Mouse (Mus musculus) thymus, postnatal 0 days (tissue): ENCODE data around the gene Acaca. TPM values are rescaled to one million over a fixed set of nuclear protein-coding genes. Genes with fewer than 3 reads are reported as not detected.
"Not testable (repeated sequence)": the region's sequence is repeated elsewhere in the genome, so short reads cannot be mapped to it uniquely, and the experiment has no call there.

ENCODE experiments used
- DNase-seq: peaks from one replicate; pipeline ENCODE4 v3.0.0-alpha.2; 2015; ENCODE audit warnings: low spot score
- polyA plus RNA-seq: library from polyadenylated mRNA; unstranded; fragments of >200 nt; fragmentation: Nextera tagmentation; extraction: Ambion mirVana; gene quantifications from 2 replicates; pipeline ENCODE4 v1.2.1, GENCODE M21; 2015

Acaca gene
- polyA plus RNA-seq, 1 experiment from 2014 or later: 4.5 TPM

DNA sequence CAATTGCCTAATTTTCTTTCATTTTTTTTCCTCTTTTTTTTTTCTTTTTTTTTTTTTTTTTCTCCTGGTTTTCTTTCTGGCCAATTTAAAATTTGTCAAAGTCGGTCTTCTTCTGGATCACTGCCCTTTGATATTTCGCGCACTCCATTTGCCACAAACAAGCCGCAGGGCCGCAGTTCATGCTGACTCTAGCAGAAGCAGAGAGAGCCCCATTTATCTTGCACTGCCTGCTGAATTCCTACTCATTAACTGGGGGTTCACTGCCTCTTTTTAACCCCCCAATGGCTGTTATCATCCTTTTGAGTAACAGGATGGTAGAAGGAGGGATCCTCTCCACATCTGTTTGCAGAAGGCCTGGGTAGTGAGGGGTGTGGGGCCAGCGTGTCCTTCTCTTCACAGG lies 254.4 kb downstream of the Acaca start:
- DNase-seq: no peak

DNA sequence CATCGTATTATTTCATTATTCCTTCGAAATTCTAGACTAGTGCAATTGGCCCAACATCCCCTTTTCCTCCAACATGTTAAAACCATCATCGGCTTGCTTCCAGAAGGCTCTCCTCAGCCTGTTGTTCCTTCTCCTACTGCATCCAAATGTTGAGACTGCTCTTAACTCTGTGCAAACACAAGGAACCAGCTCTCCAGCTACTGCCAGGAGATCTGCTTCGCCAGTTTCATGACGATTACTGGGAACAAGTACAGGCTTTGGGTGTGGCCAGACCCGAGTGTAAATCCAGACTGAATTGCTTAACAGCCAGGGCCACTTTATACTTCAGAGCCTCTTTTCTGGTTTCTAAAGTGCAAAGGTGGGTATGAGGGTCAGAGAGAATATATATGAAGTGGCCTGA lies 259.9 kb downstream of the Acaca start:
- no peak for DNase-seq

DNA sequence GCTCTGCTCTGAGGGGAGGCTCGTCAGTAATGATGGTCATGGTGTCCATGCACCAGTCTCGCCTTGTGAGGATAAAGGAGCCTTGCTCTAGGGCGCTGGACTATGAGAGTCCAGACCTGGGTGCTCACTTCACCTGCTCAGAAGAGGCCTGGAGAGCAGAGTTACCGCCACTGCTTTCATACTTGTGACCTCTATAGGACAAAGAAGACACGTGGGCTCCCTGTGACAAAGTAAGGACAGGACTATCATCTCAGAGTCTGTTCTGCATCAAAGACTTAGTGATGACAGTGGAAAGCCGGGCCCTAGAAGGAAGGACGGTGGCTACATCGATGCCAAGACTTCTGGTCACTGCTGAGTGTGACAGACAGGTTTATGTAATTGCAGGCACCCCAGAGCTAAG lies 261.7 kb downstream of the Acaca start:
- no peak for DNase-seq

DNA sequence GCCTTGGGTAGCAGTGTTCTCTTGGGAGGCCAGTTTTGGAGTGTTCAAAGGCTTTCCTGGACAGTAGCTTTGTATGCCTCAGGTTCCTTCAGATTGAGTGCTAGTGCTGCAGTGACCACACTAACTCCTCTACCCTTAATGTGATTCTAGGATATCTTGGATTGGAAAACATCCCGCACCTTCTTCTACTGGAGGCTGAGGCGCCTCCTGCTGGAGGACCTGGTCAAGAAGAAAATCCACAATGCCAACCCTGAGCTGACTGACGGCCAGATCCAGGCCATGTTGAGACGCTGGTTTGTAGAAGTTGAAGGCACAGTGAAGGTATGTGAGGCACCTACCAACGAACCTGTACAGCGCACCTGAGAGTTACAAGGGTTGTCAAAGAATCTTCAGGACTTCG lies 262.6 kb downstream of the Acaca start:
- DNase-seq: not testable (repeated sequence)

DNA sequence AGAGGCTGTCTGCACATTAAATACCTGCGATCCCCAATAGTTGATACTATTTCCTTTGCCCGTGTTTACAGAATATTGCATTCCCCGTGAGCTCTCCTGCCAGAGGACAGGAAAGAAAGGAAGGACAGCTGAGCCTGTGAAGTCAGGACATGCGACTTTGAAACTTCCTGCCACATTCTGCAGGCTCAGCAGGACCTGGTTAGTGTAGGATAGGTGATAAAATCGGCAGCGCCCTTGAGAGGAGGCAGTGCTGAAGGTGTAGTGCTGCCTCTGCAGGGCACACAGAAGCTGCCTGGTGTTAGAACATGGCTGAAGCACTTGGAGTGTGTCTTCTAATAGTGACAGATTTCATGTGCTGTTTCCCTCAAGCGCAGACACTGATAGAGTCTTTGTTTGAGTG lies 264.1 kb downstream of the Acaca start:
- DNase-seq: no peak

DNA sequence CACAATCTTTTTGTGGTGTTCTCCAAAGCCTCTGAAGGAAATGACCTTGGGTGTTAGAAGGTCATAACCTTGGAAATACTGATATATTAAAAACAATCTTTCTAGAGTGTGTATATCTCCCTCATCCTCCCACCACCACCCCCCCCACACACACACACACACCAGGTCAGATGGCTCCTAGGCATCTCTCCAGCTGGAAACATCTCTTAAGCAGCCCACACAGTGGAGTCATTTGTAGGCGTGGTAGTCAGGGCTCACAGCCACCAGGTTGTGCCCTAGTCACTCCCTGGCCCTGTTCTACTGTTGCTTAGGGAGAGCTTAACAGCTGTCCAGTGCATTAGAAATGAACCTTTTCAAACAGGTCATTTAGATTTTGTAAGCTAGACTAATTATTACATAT lies 265.5 kb downstream of the Acaca start:
- no peak for DNase-seq

DNA sequence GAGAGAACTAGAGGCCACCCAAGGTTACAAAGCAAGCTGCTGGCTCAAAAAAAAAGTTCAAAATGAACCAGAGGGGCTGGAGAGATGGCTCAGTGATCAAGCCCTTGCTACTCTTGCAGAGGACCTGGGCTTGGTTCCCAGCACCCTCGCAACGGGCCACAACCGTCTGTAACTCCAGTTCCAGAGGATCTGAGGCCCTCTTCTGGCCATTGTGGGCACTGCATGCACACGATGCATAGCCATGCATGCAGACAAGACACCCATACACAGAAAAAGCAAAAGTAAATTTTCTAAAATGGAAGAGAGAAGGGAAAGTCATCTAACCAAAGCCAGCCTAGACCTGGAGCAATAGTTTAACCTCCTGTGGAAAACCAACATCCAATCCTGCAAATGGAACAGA lies 277.3 kb downstream of the Acaca start:
- no peak for DNase-seq

DNA sequence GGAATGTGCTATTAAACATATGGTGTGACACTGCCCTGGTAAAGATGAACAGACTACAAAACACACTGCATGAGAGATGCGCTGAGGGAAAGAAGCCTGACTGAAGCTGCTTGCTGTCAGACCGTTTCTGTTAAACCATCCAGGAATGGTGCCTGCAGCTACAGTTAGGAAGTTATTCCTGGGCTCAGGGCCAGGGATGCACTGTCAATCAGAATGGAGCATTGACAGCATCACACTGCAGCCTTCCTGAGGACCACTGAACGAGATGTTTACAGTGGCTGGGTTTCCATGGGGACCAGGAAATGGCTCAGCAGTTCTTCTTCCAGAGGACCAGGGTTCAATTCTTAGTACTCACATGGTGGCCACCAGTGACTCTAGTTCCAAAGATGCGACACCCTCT lies 280.9 kb downstream of the Acaca start:
- DNase-seq: no peak

DNA sequence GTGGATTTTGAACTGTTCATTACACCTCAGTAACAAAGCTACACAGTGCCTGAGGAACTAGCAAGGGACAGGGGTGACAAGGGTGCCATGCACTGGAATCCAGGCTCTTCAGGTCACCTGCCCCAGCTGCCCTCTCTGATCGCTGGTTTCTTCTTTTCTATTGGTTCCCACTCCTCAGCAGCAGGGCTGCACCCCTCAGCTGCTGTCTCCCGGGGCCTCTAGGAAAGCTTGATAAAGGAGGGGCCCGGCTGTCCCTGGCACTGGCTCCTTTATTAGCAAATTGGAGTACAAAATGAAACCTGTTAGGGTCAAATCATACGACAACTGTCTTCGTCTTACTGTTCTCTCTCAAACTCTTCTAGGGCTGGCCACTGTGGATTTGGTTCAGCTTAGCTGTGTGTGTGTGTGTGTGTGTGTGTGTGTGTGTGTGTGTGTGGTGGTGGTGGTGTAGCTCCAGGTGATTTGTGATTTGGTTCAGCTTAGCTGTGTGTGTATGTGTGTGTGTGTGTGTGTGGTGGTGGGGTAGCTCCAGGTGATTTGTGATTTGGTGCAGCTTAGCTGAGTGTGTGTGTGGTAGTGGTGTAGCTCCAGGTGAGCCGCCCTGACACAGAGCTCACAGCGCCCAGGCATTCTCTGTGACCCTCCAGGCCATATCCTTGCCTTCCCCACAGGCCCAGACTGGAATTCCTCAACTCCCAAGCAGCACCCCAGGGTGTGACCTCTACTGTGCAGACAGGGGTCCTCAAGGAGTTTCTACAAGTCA lies 281.6 kb downstream of the Acaca start:
- DNase-seq: no peak

DNA sequence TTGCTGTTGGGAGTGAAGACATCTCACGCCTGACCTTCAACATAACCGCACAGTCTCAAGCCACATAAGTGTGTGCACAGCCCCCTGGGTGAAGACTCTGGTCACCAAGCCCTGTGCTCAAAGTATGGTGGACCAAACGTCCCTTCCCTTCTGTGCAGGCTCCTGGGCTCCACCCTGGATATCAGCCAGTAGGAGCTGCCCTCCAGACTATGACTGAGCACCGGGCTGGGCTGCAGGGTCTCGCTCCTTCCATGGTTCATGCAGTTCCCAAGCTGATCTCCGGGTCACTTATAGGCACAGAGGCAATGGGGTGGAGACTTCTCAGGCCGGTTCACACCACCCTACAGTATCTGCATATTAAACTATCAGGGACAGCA lies 282.2 kb downstream of the Acaca start:
- DNase-seq: no peak

DNA sequence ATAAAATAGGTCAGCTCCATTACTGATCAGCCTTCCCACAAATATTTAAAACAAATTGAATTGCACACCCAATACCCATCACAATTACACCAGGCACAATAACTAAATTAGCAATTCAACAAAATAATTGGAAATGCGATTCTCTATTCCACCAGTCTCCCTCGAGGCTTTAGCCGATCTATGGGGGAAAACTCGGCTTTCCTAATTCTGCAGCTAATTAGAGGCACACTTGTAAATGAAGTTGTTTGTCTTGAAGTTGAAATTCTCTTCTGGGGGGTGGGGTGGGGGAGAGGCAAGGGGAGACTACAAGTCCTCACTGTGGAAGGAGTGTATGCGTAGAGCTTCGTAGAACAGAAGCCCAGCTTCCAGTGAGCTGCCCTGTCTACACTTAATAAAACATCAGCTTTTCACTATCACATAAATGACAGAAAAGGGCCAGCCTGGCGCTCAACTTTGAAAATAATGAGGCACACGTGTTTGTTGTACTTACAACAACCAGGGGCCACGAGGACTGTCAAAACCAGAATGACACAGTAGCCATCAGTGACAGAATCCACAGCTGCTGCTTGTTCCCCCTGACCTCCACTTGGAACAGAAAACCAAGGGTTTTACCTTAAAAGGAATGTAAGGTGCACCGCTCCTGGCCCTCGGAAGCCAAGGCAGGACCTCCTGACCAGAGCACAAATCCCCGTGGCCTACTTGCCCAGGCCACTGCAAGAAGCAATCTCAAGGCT lies 282.9 kb downstream of the Acaca start:
- DNase-seq: no peak

DNA sequence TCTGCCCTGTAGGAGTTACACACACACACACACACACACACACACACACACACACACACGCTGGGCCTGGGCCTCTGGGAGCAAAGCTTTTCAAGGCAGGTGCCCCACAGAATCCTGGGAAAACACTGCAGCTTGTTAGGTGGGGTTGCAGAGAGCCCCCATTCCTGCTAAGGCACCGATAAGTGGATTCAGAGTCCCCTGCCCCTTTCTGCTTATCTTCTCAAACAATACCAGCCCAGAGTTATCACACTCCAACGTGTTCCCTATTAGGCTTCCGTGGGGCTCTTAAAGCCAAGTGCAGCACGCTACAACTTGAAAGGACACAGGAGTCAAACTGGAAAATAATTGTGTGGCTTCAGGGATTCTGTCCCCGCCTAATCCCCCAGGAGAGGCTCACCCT lies 283.6 kb downstream of the Acaca start:
- DNase-seq: no peak

DNA sequence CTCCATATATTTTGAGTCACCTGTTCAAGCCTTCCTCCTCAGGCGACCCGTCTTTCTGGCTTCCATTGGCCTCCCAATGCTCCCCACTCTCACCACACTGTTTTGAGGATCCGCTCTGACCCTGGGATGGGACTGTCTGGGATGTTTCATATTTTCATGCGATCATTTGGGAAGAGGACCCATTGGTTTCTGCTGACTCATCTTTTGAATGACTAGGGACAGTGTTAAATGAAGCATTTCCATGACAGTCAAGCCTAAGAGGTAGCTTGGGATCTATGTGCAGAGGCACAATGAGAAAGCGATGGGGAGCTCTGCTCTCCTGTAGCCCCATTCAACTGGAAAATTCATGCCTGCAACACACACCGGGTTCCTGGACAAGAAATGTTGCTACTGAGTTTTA lies 291.3 kb downstream of the Acaca start:
- no peak for DNase-seq

DNA sequence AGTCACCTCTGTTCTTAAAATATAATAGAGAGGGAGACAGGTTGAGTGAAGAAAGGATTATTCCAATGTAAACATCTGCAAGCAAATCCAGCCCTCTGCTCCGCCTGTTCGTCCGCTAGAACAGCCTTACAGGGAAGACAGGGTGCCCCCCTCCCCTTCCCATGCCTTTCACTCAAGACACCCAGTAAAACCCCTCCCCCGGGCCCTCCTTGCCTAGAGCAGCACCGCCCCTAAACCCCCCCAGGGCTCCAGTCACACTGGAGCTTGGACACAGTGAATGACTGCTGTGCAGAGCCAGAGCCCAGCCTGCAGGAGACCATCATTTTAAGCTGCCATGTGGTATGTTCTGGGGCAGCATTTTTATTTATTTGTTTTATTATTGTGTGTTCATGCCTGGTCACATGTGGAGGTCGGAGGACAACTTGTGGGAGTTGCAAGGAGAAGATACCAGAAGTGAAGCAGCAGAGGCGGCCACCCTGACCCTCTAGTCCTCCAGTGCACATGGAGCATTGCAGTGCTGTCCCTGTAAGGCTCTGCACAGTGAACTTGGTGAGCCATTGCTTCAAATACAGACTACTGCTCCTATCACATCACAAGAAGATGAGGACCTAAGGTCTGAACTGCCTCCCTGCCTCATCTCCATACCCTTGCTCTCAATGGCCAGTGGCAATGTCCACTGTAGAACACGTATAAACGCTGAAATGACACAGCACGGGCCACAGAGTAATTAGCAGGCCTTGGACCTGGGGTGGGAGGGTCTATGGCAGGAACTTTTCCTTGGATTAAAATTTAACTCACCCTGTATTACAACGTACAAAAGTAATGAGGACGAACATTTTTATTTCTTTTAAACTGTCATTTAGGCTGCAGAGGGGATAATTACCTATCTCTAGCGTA lies 296.5 kb downstream of the Acaca start:
- DNase-seq: no peak

DNA sequence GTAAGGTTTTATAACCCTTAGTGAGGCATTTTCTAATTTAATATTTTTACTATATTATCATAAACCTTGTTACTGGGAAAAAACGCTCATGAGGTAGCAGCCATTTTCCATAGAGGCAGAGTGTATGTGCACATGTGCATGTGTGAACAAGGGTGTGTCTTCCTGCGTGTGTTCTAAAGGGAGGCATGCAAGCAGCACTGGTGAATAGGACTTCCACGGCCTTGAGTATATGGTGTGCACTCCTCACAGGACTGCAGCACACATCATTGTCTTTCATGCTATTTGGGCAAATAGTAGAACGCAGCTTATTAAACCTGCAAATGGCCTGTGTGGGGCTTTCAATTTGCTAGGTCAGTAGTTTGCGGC lies 297.1 kb downstream of the Acaca start:
- DNase-seq: no peak

DNA sequence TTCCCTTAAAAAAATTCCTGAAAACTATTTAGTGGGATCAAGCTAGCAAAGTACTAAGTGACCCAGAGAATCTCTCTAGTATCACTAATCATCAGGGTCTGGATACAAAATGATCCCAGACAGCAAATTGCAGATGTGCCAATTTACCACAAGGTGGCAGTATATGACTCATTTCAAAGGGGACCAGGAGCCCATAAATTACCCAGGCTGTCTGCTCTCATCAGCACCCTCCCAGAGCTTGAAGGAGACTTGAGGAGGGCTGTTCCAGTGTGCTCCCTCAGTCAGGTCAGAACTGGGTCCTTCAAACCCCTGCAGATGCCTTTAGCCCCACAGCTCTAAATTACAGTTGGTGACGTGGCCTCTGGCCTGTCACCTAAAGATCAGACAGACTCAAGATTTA lies 300.1 kb downstream of the Acaca start:
- DNase-seq: peak; percentile 58

DNA sequence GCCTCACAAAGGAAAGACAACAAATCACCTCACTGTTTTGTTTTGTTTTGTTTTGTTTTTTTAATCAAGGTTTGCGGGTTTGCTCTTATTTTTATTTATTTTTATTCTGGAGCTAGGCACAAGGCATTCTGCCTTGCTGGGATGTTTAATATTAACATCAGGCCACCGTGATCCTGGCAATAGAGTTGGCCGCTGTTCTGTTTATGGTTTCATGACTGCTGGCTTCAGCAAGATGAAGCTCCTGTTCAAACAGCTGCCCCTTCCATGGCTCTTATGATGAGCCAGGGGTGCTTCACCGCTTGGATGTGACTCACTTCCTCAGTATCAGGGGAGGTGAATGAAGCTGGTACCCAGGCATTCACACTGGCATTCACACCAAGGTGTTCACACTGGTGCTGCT lies 300.9 kb downstream of the Acaca start:
- DNase-seq: no peak

DNA sequence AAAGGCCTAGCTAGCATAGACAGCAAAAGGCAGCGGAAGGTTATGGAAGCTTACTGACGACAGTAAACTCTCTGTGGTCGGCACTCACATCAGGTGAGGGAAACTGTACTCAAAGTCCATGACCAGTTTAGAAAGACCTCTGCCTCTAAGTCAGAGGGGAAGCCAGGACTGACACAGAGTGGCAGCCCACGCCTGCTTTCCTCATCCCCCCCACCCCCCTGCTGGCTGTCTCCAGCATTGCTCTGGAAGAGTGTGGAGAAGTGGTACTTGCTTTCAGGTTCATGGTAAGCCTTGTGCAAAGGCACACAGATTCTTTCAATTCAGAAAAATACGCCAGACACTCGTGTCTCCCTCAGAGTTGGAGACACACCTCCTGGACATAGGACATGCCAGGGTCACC lies 305.4 kb downstream of the Acaca start:
- no peak for DNase-seq

DNA sequence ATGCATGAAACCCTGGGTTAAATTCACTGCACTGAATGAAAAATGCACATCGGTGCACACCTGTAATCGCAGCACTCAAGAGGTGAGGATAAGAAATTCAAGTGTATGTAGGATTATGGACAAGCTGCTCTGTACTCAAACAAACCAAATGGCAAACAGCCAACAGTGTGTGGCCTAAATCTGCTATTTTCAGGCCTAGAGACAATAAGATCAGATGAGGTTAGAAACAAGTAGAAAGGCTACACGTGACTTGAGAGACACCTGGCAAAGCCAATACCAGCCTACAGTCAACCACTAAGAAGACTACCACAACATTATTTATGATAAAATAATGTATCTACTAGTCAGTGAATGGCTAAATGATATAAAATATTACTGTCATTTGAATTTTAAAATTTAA lies 310.9 kb downstream of the Acaca start:
- DNase-seq: no peak

DNA sequence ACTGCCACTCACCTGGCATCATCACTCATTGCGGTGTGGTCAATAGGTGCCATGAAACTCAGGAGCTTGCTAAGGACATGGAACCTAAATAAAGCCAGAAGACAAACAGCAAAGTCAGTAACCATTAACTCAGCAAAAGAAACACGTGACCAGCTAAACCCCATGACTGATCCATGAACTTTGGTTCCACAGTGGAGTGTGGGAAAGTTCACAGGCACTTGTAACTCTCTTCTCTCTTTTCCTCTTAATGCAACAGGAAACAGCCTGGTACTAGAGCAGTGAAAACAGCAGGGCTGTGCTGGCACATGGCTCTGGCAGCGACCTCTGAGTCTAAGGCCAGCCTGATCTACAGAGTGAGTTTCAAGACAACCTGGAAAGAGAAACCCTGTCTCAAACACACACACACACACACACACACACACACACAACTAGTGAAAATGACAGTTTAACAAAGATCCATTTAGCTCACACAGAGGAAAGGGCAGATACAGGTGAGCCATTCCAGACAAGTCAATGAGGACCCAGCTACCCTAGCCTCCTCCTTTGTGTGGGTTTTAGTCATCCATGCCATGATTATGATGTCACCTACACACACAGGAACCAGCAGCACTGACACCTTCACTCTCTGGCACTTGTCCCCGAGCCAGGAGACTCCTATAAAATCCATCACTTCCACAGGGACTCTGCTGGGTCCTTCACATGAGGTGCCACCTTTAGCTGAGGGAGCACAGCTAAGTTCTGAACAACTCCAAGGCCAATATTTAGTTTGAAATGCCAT lies 313.3 kb downstream of the Acaca start:
- no peak for DNase-seq
